Mouse (Mus musculus) embryonic facial prominence, embryonic 15.5 days (tissue): Measurements from ENCODE around the gene Tmem179b. TPM values are rescaled to one million over a fixed set of nuclear protein-coding genes. Genes with fewer than 3 reads are reported as not detected.
A peak's percentile ranks its signal among the peaks of the same experiment; 100 is the strongest.

Experiments used
- ATAC-seq: fragments of 200-750 bp; cut with Nextera tagmentation; 2 replicates; pipeline ENCODE4 v1.8.0; 2017; ENCODE audit warnings: low read depth, moderate TSS enrichment; ENCODE audit not compliant: insufficient number of reproducible peaks, low FRiP score, low TSS enrichment
- H3K27ac ChIP-seq: fragments of 300-500 bp; sonication (generic); replicated peaks from 2 replicates; pipeline ENCODE4 v1.5.1; 2015; ENCODE audit warnings: mild to moderate bottlenecking, inconsistent platforms
- H3K27me3 ChIP-seq: fragments of 300-500 bp; sonication (generic); 2 replicates; pipeline ENCODE4 v1.6.1; 2015; ENCODE audit warnings: inconsistent platforms
- H3K36me3 ChIP-seq: fragments of 300-500 bp; sonication (generic); 2 replicates; pipeline ENCODE4 v1.6.1; 2015; ENCODE audit warnings: mild to moderate bottlenecking, inconsistent platforms
- H3K4me1 ChIP-seq: fragments of 300-500 bp; sonication (generic); 2 replicates; pipeline ENCODE4 v1.6.1; 2015; ENCODE audit warnings: inconsistent platforms
- H3K4me2 ChIP-seq: fragments of 300-500 bp; sonication (generic); replicated peaks from 2 replicates; pipeline ENCODE4 v1.6.1; 2015; ENCODE audit warnings: mild to moderate bottlenecking, inconsistent platforms
- H3K4me3 ChIP-seq: fragments of 300-500 bp; sonication (generic); replicated peaks from 2 replicates; pipeline ENCODE4 v1.5.1; 2015; ENCODE audit warnings: mild to moderate bottlenecking, inconsistent platforms
- H3K9ac ChIP-seq: fragments of 300-500 bp; sonication (generic); 2 replicates; pipeline ENCODE4 v1.6.1; 2015; ENCODE audit warnings: inconsistent platforms
- H3K9me3 ChIP-seq: fragments of 300-500 bp; sonication (generic); replicated peaks from 2 replicates; pipeline ENCODE4 v1.6.1; 2016; ENCODE audit warnings: inconsistent platforms
- WGBS: fragments of 180-500 bp; shearing (Covaris S2); methylation state at CpG from one replicate; pipeline ENCODE4 v1.1.7; 2015; 5-methylcytosine and 5-hydroxymethylcytosine counted together
- polyA plus RNA-seq: library from polyadenylated mRNA; unstranded; fragments of >200 nt; fragmentation: Nextera tagmentation; extraction: Ambion mirVana; gene quantifications from 2 replicates; pipeline ENCODE4 v1.2.1, GENCODE M21; 2015

Tmem179b gene
- polyA plus RNA-seq, 1 experiment from 2014 or later, result 88.3 TPM

DNA sequence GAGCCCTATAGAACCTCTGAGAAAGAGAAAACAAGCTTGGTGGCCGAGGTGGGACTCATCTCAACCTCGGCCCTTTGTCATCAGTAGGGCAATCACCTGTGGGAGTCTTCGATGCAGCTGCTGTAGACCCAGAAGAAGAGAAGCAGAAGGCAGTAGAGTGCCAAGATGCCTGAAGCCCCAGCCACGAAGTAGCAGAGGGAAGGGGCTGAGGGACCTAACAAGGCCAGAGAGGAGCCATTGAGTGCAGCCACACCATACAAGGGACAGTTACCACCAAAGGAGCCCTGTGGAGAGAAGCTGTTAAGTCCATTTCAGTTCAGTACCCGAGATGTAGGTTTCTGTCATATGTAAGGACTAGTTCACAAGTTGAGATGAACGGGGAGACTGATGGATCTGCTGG lies 858 bp downstream of the Tmem179b start:
- peak overlapping the region; percentile 78 for H3K4me3 ChIP-seq
- H3K36me3 ChIP-seq, result peaks cover 35% of the 10 kb centered on the region
- peak overlapping the region; percentile 99 for H3K27ac ChIP-seq
- peak overlapping the region; percentile 95; the same call in 1 of the 2 replicates for H3K9ac ChIP-seq
- no peaks in the 10 kb centered on the region for H3K9me3 ChIP-seq
- H3K4me1 ChIP-seq, result peaks cover 25% of the 10 kb centered on the region
- H3K4me2 ChIP-seq, result peak overlapping the region; percentile 88
- no peak for ATAC-seq
- WGBS, result 55% methylated on average over 6 of the region's 6 CpGs
- H3K27me3 ChIP-seq, result no peaks in the 10 kb centered on the region

GRCm38 (mm10) chr19:8772996-8773395 lies 1.3 kb downstream of the Tmem179b start:
- no peaks in the 10 kb centered on the region for H3K9me3 ChIP-seq
- peaks cover 36% of the 10 kb centered on the region for H3K36me3 ChIP-seq
- peak overlapping the region; percentile 88 for H3K4me2 ChIP-seq
- H3K4me3 ChIP-seq, result peak overlapping the region; percentile 78
- WGBS, result 83% methylated on average over 5 of the region's 5 CpGs
- H3K27ac ChIP-seq, result peak overlapping the region; percentile 99
- ATAC-seq, result no peak
- H3K9ac ChIP-seq, result 0 out of 2 replicates have a peak overlapping the region, but pooled peaks have one; percentile 1
- no peaks in the 10 kb centered on the region for H3K27me3 ChIP-seq
- H3K4me1 ChIP-seq, result peaks cover 25% of the 10 kb centered on the region

GRCm38 (mm10) chr19:8770567-8771270 lies 3.5 kb downstream of the Tmem179b start, which contains the start of gene Tmem223:
Gene Tmem223, plus strand, starts transcription at chr19:8770996.
- no peaks in the 10 kb centered on the region for H3K9me3 ChIP-seq
- peak within 1 kb of the TSS; percentile 85 for H3K9ac ChIP-seq
- ATAC-seq, result no peak
- H3K27me3 ChIP-seq, result no peaks in the 10 kb centered on the region
- peaks cover 55% of the 10 kb centered on the region for H3K36me3 ChIP-seq
- peak within 1 kb of the TSS; percentile 69 for H3K4me3 ChIP-seq
- 14% methylated on average over 29 of the region's 29 CpGs for WGBS
- peaks cover 25% of the 10 kb centered on the region for H3K4me1 ChIP-seq
- H3K4me2 ChIP-seq, result peak within 1 kb of the TSS; percentile 67
- H3K27ac ChIP-seq, result peak within 1 kb of the TSS; percentile 94

GRCm38 (mm10) chr19:8765562-8765961 lies 8.7 kb downstream of the Tmem179b start:
- H3K36me3 ChIP-seq, result peaks cover 84% of the 10 kb centered on the region
- ATAC-seq, result no peak
- no peak overlapping the region for H3K27ac ChIP-seq
- H3K27me3 ChIP-seq, result no peaks in the 10 kb centered on the region
- no peak overlapping the region for H3K9ac ChIP-seq
- H3K4me2 ChIP-seq, result no peak overlapping the region
- H3K4me3 ChIP-seq, result no peak overlapping the region
- H3K9me3 ChIP-seq, result no peaks in the 10 kb centered on the region
- peaks cover 5% of the 10 kb centered on the region for H3K4me1 ChIP-seq
- WGBS, result 97% methylated on average over 9 of the region's 9 CpGs

DNA sequence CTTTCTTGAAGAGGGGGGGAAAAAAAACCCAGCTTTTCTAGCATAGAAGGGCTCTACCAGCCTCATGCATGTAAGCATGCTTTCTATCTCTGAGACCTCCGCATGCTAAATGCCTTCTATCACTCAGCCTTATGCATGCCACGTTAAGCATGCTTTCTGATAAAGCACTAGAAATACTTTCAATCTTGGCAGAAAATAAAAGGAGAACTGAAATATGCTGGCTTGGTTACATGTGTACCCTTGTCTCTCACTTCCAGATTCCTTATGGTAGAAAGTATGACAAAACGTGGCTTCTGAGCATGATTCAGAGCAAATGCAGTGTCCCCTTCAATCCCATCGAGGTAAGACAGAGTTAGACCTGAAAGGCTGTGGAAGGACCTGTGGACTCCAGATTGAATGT lies 11.0 kb downstream of the Tmem179b start:
- 88% methylated on average over 4 of the region's 4 CpGs for whole genome bisulfite sequencing
- Histone ChIP-seq H3K27me3 (no peaks in the 10 kb centered on the region), H3K4me3 (no peak overlapping the region), H3K4me2 (no peak overlapping the region), H3K36me3 (peaks cover 62% of the 10 kb centered on the region), H3K9ac (no peak overlapping the region), H3K27ac (no peak overlapping the region), H3K4me1 (peaks cover 1% of the 10 kb centered on the region), H3K9me3 (no peaks in the 10 kb centered on the region)
- no peak for ATAC-seq

- Histone ChIP-seq H3K4me3 (no peak overlapping the region), H3K36me3 (peaks cover 37% of the 10 kb centered on the region), H3K27me3 (no peaks in the 10 kb centered on the region), H3K4me1 (peaks cover 12% of the 10 kb centered on the region), H3K9me3 (no peaks in the 10 kb centered on the region), H3K27ac (no peak overlapping the region), H3K4me2 (no peak overlapping the region), H3K9ac (no peak overlapping the region)
- 93% methylated on average over 2 of the region's 2 CpGs for WGBS
- ATAC-seq, result no peak
These were observed 13.5 kb downstream of the Tmem179b start for GRCm38 (mm10) chr19:8760757-8761156.

DNA sequence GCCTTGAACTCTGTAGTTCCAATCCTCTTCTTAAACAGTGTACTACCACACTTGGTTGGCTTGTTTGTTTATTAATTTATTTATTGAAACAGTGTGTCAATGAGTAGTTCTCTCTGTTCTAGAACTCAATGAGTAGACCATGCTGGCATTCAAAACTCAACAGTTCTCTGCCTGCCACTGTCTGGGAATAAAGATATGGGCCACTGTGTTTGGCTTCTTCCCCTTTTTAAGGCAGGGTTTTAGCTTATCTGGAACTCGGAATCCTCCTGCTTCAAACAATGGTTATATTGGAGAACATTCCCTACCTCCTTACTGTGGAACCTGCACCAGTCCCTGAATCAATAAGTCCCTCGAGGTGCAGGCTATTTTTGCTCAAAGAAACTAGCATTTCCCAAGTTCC lies 15.4 kb downstream of the Tmem179b start:
- peaks cover 20% of the 10 kb centered on the region for H3K4me1 ChIP-seq
- H3K4me3 ChIP-seq, result no peak overlapping the region
- no peaks in the 10 kb centered on the region for H3K9me3 ChIP-seq
- no peak overlapping the region for H3K27ac ChIP-seq
- H3K27me3 ChIP-seq, result no peaks in the 10 kb centered on the region
- peaks cover 28% of the 10 kb centered on the region for H3K36me3 ChIP-seq
- no peak overlapping the region for H3K9ac ChIP-seq
- ATAC-seq, result no peak
- WGBS, result 89% methylated on average over 2 of the region's 2 CpGs
- 0 out of 2 replicates have a peak overlapping the region, but pooled peaks have one; percentile 56 for H3K4me2 ChIP-seq

DNA sequence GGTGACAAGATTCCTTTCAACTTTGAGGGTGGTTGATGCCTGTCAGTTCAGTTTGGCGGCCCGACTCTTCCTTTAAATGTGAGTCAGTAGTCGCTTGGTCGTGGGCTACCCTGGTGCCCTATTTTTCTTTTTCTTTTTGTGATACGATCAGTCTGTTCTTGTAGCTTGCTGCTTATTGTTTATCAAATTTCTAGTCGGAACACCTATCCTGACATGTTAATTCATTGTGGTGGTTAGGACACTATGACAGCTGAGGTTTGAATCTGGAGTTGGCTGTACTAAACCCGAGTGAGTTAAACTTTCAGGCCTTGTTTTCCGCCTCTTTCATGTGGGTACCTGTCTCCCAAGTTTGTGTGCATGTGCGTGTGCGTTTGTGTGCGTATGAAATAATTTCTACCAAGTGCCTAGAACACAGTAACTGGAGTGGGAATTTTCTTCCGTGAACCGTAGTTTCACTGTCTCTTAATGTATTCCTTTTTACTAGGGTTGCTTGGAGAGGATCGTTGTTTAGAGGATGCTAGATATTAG lies 16.7 kb downstream of the Tmem179b start:
- WGBS, result 1% methylated on average over 14 of the region's 14 CpGs
- Histone ChIP-seq H3K9ac (peak overlapping the region; percentile 96), H3K27ac (peak overlapping the region; percentile 92), H3K4me1 (peaks cover 20% of the 10 kb centered on the region), H3K27me3 (no peaks in the 10 kb centered on the region), H3K36me3 (peaks cover 28% of the 10 kb centered on the region), H3K4me3 (peak overlapping the region; percentile 92), H3K9me3 (no peaks in the 10 kb centered on the region), H3K4me2 (peak overlapping the region; percentile 56)
- ATAC-seq, result no peak

DNA sequence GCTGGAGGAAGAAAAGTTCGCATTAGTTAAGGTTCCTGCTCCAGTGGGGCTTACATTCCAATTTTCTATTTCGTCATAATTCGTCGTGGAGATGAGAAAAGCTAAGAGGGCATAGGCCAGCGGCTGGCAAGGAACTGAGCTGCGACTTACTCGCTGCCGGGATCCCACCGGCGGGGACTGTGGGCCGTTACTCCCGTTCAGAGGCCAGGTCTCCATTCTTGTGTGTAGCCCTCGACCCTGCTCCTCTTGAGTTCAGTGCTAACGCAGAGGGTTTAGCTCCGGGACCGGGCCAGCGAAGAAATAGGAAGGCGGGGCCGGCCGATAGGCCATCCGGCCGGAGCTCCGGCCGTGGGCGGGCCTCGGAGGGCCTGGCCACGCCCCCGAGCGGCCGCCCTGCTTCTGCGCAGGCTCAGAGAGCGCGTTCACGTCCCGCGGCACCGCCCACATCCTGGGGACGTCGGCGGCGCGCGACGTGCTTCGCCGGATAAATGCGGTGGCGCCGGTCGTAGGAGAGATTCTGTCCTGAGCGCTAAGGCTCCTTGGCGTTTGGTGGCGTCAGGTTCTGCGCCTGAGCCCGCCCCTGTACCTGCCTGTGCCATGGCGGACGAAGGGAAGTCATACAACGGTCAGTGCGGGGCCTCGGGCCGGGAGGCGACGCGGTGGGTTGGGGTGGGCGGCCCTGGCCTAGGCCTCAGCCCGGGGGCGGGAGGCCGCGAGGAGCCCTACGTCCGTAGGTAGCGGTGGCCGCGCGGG lies 17.5 kb downstream of the Tmem179b start, which contains the start of gene Nxf1:
Nxf1 (plus strand) TSS at position 439 of the 753 bp plus-strand sequence.
- Histone ChIP-seq H3K4me2 (peak within 1 kb of the TSS; percentile 56), H3K4me3 (peak within 1 kb of the TSS; percentile 92), H3K36me3 (peaks cover 29% of the 10 kb centered on the region), H3K4me1 (peaks cover 20% of the 10 kb centered on the region), H3K27me3 (no peaks in the 10 kb centered on the region), H3K9ac (peak within 1 kb of the TSS; percentile 96), H3K27ac (peak within 1 kb of the TSS; percentile 92), H3K9me3 (no peaks in the 10 kb centered on the region)
- WGBS, result under 1% methylated on average over 75 of the region's 75 CpGs
- peak; percentile 94 for ATAC-seq

- Histone ChIP-seq H3K27ac (0 out of 2 replicates have a peak overlapping the region, but pooled peaks have one; percentile 92), H3K27me3 (no peaks in the 10 kb centered on the region), H3K4me1 (peaks cover 20% of the 10 kb centered on the region), H3K4me3 (peak overlapping the region; percentile 92; the same call in 1 of the 2 replicates), H3K36me3 (peaks cover 39% of the 10 kb centered on the region), H3K4me2 (peak overlapping the region; percentile 56), H3K9ac (no peak overlapping the region), H3K9me3 (no peaks in the 10 kb centered on the region)
- no peak for ATAC-seq
- 74% methylated on average over 3 of the region's 3 CpGs for WGBS
These were observed 18.6 kb downstream of the Tmem179b start for GRCm38 (mm10) chr19:8755652-8756051.

DNA sequence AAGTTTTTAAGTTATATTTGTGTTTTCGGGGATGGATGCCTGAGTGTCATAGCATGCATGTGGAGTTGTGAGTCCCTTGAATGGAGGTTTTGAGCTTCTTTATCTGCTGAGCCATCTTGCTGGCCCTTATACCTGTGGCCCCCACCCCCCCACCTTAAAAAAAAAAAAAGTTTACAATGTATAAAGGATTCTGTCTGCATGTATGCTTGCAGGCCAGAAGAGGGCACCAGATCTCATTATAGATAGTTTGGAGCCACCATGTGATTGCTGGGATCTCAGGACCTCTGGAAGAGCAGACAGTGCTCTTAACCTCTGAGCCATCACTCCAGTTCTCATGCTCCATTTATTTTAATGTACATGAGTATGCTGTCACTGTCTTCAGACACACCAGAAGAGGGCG lies 26.9 kb downstream of the Tmem179b start:
- H3K4me2 ChIP-seq, result no peak overlapping the region
- ATAC-seq, result no peak
- peaks cover 11% of the 10 kb centered on the region for H3K4me1 ChIP-seq
- WGBS, result 78% methylated on average over 2 of the region's 2 CpGs
- no peak overlapping the region for H3K9ac ChIP-seq
- H3K9me3 ChIP-seq, result no peaks in the 10 kb centered on the region
- no peak overlapping the region for H3K4me3 ChIP-seq
- no peaks in the 10 kb centered on the region for H3K27me3 ChIP-seq
- H3K27ac ChIP-seq, result no peak overlapping the region
- H3K36me3 ChIP-seq, result peaks cover 95% of the 10 kb centered on the region
